In genomic region chr19:41934124-41934523, GRCm38 (mm10) we compare ENCODE assay signal across 8 mouse cellular contexts. TPM values are rescaled to one million over a fixed set of nuclear protein-coding genes. Genes with fewer than 3 reads are reported as not detected.
DNase-seq lines count a peak whose midpoint lies in the region; ATAC-seq lines count a peak whose summit lies in the region.

No protein-coding gene starts in this region.

- peak overlapping the region; percentile 90 for H3K9ac ChIP-seq in lung, embryonic 15.5 days
- H3K9ac ChIP-seq in embryonic facial prominence, embryonic 15.5 days = peak overlapping the region; percentile 66
- H3K9ac ChIP-seq in limb, embryonic 15.5 days = peak overlapping the region; percentile 73
- H3K9ac ChIP-seq in stomach, embryonic 14.5 days (replicated peaks; ENCODE audit: low read depth, low read length) = peak overlapping the region; percentile 69

- peaks cover 25% of the 10 kb centered on the region for H3K36me3 ChIP-seq in lung, embryonic 15.5 days
- H3K36me3 ChIP-seq in embryonic facial prominence, embryonic 15.5 days = peaks cover 35% of the 10 kb centered on the region
- H3K36me3 ChIP-seq in limb, embryonic 15.5 days = peaks cover 28% of the 10 kb centered on the region
- peaks cover 25% of the 10 kb centered on the region for H3K36me3 ChIP-seq in stomach, embryonic 14.5 days (ENCODE audit: control insufficient read depth, insufficient read depth, low read length)

- no peaks in the 10 kb centered on the region for H3K27me3 ChIP-seq in lung, embryonic 15.5 days
- no peaks in the 10 kb centered on the region for H3K27me3 ChIP-seq in embryonic facial prominence, embryonic 15.5 days
- H3K27me3 ChIP-seq in limb, embryonic 15.5 days = no peaks in the 10 kb centered on the region
- H3K27me3 ChIP-seq in stomach, embryonic 14.5 days (ENCODE audit: control insufficient read depth, insufficient read depth, low read length) = no peaks in the 10 kb centered on the region

- 25% methylated on average over 6 of the region's 6 CpGs for WGBS in lung, embryonic 15.5 days
- WGBS in embryonic facial prominence, embryonic 15.5 days = 35% methylated on average over 6 of the region's 6 CpGs
- 15% methylated on average over 6 of the region's 6 CpGs for WGBS in limb, embryonic 15.5 days
- WGBS in stomach, embryonic 14.5 days = 33% methylated on average over 6 of the region's 6 CpGs

- peaks cover 19% of the 10 kb centered on the region for H3K4me1 ChIP-seq in lung, embryonic 15.5 days
- peaks cover 19% of the 10 kb centered on the region for H3K4me1 ChIP-seq in embryonic facial prominence, embryonic 15.5 days
- H3K4me1 ChIP-seq in limb, embryonic 15.5 days = peaks cover 17% of the 10 kb centered on the region
- H3K4me1 ChIP-seq in stomach, embryonic 14.5 days (ENCODE audit: control insufficient read depth, insufficient read depth, low read length) = peaks cover 15% of the 10 kb centered on the region

- H3K27ac ChIP-seq in lung, embryonic 15.5 days = no peak overlapping the region
- no peak overlapping the region for H3K27ac ChIP-seq in embryonic facial prominence, embryonic 15.5 days (replicated peaks)
- H3K27ac ChIP-seq in limb, embryonic 15.5 days = no peak overlapping the region
- no peak overlapping the region for H3K27ac ChIP-seq in stomach, embryonic 14.5 days (ENCODE audit: low read length)

- peak overlapping the region; percentile 86 for H3K4me3 ChIP-seq in lung, embryonic 15.5 days
- H3K4me3 ChIP-seq in embryonic facial prominence, embryonic 15.5 days (replicated peaks) = peak overlapping the region; percentile 64
- H3K4me3 ChIP-seq in limb, embryonic 15.5 days = peak overlapping the region; percentile 67
- peak overlapping the region; percentile 96 for H3K4me3 ChIP-seq in stomach, embryonic 14.5 days (ENCODE audit: low read depth, low read length)

- no peaks in the 10 kb centered on the region for H3K9me3 ChIP-seq in lung, embryonic 15.5 days
- no peaks in the 10 kb centered on the region for H3K9me3 ChIP-seq in embryonic facial prominence, embryonic 15.5 days (replicated peaks)
- H3K9me3 ChIP-seq in limb, embryonic 15.5 days = no peaks in the 10 kb centered on the region
- H3K9me3 ChIP-seq in stomach, embryonic 14.5 days (ENCODE audit: control insufficient read depth, low read depth, low read length) = no peaks in the 10 kb centered on the region

- peak overlapping the region; percentile 74 for H3K4me2 ChIP-seq in lung, embryonic 15.5 days
- H3K4me2 ChIP-seq in embryonic facial prominence, embryonic 15.5 days (replicated peaks) = peak overlapping the region; percentile 86
- H3K4me2 ChIP-seq in limb, embryonic 15.5 days = peak overlapping the region; percentile 72
- H3K4me2 ChIP-seq in stomach, embryonic 14.5 days (replicated peaks; ENCODE audit: low read depth, low read length) = peak overlapping the region; percentile 91

- no peak for DNase-seq in lung, postnatal 4 days
- DNase-seq in gastrocnemius, postnatal 25 days = no peak
- DNase-seq in lung, postnatal 25 days (ENCODE audit: low spot score) = no peak

- no peak for ATAC-seq in lung, embryonic 15.5 days (ENCODE audit: borderline replicate concordance, extremely low read depth, low FRiP score, low TSS enrichment)
- ATAC-seq in embryonic facial prominence, embryonic 15.5 days (ENCODE audit: insufficient number of reproducible peaks, low FRiP score, low TSS enrichment, low read depth) = no peak
- ATAC-seq in limb, embryonic 15.5 days (ENCODE audit: insufficient number of reproducible peaks, low FRiP score, low TSS enrichment, low read depth) = no peak
- no peak for ATAC-seq in stomach, embryonic 14.5 days (ENCODE audit: insufficient number of reproducible peaks, insufficient read depth, low FRiP score, low read depth)
- no peak for ATAC-seq in inflammation-experienced regulatory T-cells, adult 6 months

RNA-seq across cellular contexts. Expression of gene Zdhhc16, which starts 0.8 kb away (rescaled TPM):
- polyA plus RNA-seq in lung, embryonic 15.5 days (2015; fragmentation: Nextera tagmentation; extraction: Ambion mirVana) = 88.1 and 96.2 TPM in 2 replicates
- polyA plus RNA-seq in embryonic facial prominence, embryonic 15.5 days (2015; fragmentation: Nextera tagmentation; extraction: Ambion mirVana) = 87.2 and 92.4 TPM in 2 replicates
- polyA plus RNA-seq in limb, embryonic 15.5 days (2015; fragmentation: Nextera tagmentation; extraction: Ambion mirVana) = 85.7 and 91.7 TPM in 2 replicates
- polyA plus RNA-seq in stomach, embryonic 14.5 days (2014; fragmentation: Nextera tagmentation; extraction: Ambion mirVana) = 65.8 and 70.1 TPM in 2 replicates
- 10 to 100 TPM; 19.2 to 20.5 TPM for total RNA-seq in gastrocnemius, postnatal 25 days (2021)
- 10 to 100 TPM; 38.4 to 48.4 (median 43.2) TPM for polyA plus RNA-seq in inflammation-experienced regulatory T-cells, adult 6 months (2017; shearing (Covaris generic))

RNA-seq across cellular contexts. Expression of gene Exosc1, which starts 0.9 kb away (rescaled TPM):
- polyA plus RNA-seq in lung, embryonic 15.5 days (2015; fragmentation: Nextera tagmentation; extraction: Ambion mirVana) = 71.4 and 72.6 TPM in 2 replicates
- polyA plus RNA-seq in embryonic facial prominence, embryonic 15.5 days (2015; fragmentation: Nextera tagmentation; extraction: Ambion mirVana) = 71.5 and 72.8 TPM in 2 replicates
- polyA plus RNA-seq in limb, embryonic 15.5 days (2015; fragmentation: Nextera tagmentation; extraction: Ambion mirVana) = 70.4 and 70.7 TPM in 2 replicates
- 73.2 and 79.9 TPM in 2 replicates for polyA plus RNA-seq in stomach, embryonic 14.5 days (2014; fragmentation: Nextera tagmentation; extraction: Ambion mirVana)
- total RNA-seq in gastrocnemius, postnatal 25 days (2021) = 10 to 100 TPM; 11.4 to 16.4 TPM
- polyA plus RNA-seq in inflammation-experienced regulatory T-cells, adult 6 months (2017; shearing (Covaris generic)) = 10 to 100 TPM; 66.9 to 92.2 (median 92.1) TPM

RNA-seq across cellular contexts. Expression of gene Pgam1, which starts 22.4 kb away (rescaled TPM):
- 619 and 635 TPM in 2 replicates for polyA plus RNA-seq in lung, embryonic 15.5 days (2015; fragmentation: Nextera tagmentation; extraction: Ambion mirVana)
- polyA plus RNA-seq in embryonic facial prominence, embryonic 15.5 days (2015; fragmentation: Nextera tagmentation; extraction: Ambion mirVana) = 568 and 639 TPM in 2 replicates
- 668 TPM in 2 replicates for polyA plus RNA-seq in limb, embryonic 15.5 days (2015; fragmentation: Nextera tagmentation; extraction: Ambion mirVana)
- 651 and 721 TPM in 2 replicates for polyA plus RNA-seq in stomach, embryonic 14.5 days (2014; fragmentation: Nextera tagmentation; extraction: Ambion mirVana)
- 10 to 100 TPM; 22.7 to 23.3 TPM for total RNA-seq in gastrocnemius, postnatal 25 days (2021)
- polyA plus RNA-seq in inflammation-experienced regulatory T-cells, adult 6 months (2017; shearing (Covaris generic)) = 10 to 100 TPM; 52.3 to 81.2 (median 59.2) TPM

RNA-seq across cellular contexts. Expression of gene Rrp12, which starts 38.2 kb away (rescaled TPM):
- 13.7 and 13.8 TPM in 2 replicates for polyA plus RNA-seq in lung, embryonic 15.5 days (2015; fragmentation: Nextera tagmentation; extraction: Ambion mirVana)
- polyA plus RNA-seq in embryonic facial prominence, embryonic 15.5 days (2015; fragmentation: Nextera tagmentation; extraction: Ambion mirVana) = 16.1 and 16.7 TPM in 2 replicates
- polyA plus RNA-seq in limb, embryonic 15.5 days (2015; fragmentation: Nextera tagmentation; extraction: Ambion mirVana) = 16.1 and 17.4 TPM in 2 replicates
- polyA plus RNA-seq in stomach, embryonic 14.5 days (2014; fragmentation: Nextera tagmentation; extraction: Ambion mirVana) = 10.8 and 10.9 TPM in 2 replicates
- total RNA-seq in gastrocnemius, postnatal 25 days (2021) = 10 to 100 TPM; 31.0 to 37.5 TPM
- polyA plus RNA-seq in inflammation-experienced regulatory T-cells, adult 6 months (2017; shearing (Covaris generic)) = 1 to 10 TPM; 5.9 to 8.6 (median 7.5) TPM

RNA-seq across cellular contexts. Expression of gene Mms19, which starts 46.8 kb away (rescaled TPM):
- 29.7 and 35.3 TPM in 2 replicates for polyA plus RNA-seq in lung, embryonic 15.5 days (2015; fragmentation: Nextera tagmentation; extraction: Ambion mirVana)
- polyA plus RNA-seq in embryonic facial prominence, embryonic 15.5 days (2015; fragmentation: Nextera tagmentation; extraction: Ambion mirVana) = 35.2 and 42.0 TPM in 2 replicates
- polyA plus RNA-seq in limb, embryonic 15.5 days (2015; fragmentation: Nextera tagmentation; extraction: Ambion mirVana) = 28.5 and 29.1 TPM in 2 replicates
- 37.6 and 44.1 TPM in 2 replicates for polyA plus RNA-seq in stomach, embryonic 14.5 days (2014; fragmentation: Nextera tagmentation; extraction: Ambion mirVana)
- total RNA-seq in gastrocnemius, postnatal 25 days (2021) = 1 to 10 TPM; 7.7 to 8.7 TPM
- polyA plus RNA-seq in inflammation-experienced regulatory T-cells, adult 6 months (2017; shearing (Covaris generic)) = 10 to 100 TPM; 58.6 to 97.5 (median 79.2) TPM
